Mouse (Mus musculus) bone marrow macrophage, adult 2 months (primary cell): ENCODE results near the gene Myl12a.

ENCODE experiments used
- CTCF ChIP-seq: IDR thresholded peaks from 2 replicates; pipeline ENCODE4 v1.5.1; 2012; ENCODE audit warnings: low read depth, mild to moderate bottlenecking, low read length, moderate library complexity
- POLR2A ChIP-seq: IDR thresholded peaks from 2 replicates; pipeline ENCODE4 v1.6.1; 2012; ENCODE audit warnings: mild to moderate bottlenecking, low read depth, low read length, borderline replicate concordance

DNA sequence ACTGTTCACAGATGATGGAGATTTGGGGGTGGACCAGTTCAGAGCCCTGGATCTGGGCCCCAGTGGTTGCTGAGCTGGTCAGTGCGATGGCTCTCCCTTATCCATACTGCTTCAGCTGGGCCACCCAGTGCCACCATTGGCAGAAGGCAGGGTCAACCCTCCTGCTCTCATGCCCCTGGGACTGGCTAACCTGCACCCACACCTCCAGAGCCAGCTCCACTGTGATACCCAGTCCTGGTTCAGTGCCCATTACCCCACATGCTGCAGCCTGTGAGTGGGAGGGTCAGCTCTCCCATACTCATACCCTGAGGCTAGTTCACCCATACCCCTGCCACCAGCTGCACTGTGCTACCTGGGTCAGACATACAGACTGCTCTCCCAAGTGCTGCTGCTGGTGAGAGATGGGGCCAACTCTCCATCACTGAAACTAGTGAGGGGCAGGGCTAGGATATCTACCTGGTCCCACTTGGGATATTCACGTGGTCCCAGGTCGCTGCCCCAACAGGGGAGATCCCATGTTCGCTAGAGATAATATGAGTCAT lies 14.8 kb upstream of the Myl12a start:
- TF ChIP-seq CTCF (no peak), POLR2A (no peak)
